Mouse (Mus musculus) thymus, adult 2 months (tissue): ENCODE results near the gene Ntm.

Source experiments
- CTCF ChIP-seq: fragments of 200-500 bp; IDR thresholded peaks from 2 replicates; pipeline ENCODE4 v1.5.1; 2012; ENCODE audit warnings: mild to moderate bottlenecking, control low read depth, low read length, moderate library complexity, borderline replicate concordance; ENCODE audit not compliant: control insufficient read depth, poor library complexity, insufficient read depth; ENCODE audit errors: extremely low read depth
- POLR2A ChIP-seq: fragments of 200-500 bp; IDR thresholded peaks from 2 replicates; pipeline ENCODE4 v1.6.1; 2012; ENCODE audit warnings: mild to moderate bottlenecking, low read length, control low read depth, moderate library complexity; ENCODE audit not compliant: control insufficient read depth, poor library complexity, insufficient read depth; ENCODE audit errors: extremely low read depth

- TF ChIP-seq POLR2A, result no peak
- no peak for TF ChIP-seq CTCF
Measured at GRCm38 (mm10) chr9:29067572-29067971, 895.4 kb downstream of the Ntm start.
